Mouse (Mus musculus) B cell, adult 62 days (primary cell): ENCODE results near the gene A630073D07Rik. TPM values are rescaled to one million over a fixed set of nuclear protein-coding genes. Genes with fewer than 3 reads are reported as not detected.

Source experiments
- total RNA-seq: library from RNA; stranded (reverse); gene quantifications from 4 replicates; pipeline ENCODE4 v1.2.4, GENCODE M21; 2023

A630073D07Rik gene
- total RNA-seq, result not detected in 4 replicates

GRCm38 (mm10) chr6:132651426-132651825 lies at the start of gene A630073D07Rik:
Gene A630073D07Rik, minus strand, starts transcription at chr6:132651526.

GRCm38 (mm10) chr6:132700907-132701306 lies 49.6 kb upstream of the A630073D07Rik start, which contains the start of gene Tas2r121:
Gene Tas2r121, minus strand, starts transcription at chr6:132701007.

GRCm38 (mm10) chr6:132656653-132657052 lies 5.3 kb upstream of the A630073D07Rik start, which contains the start of gene Tas2r120:
Gene Tas2r120, plus strand, starts transcription at chr6:132656953.

GRCm38 (mm10) chr6:132595613-132596012 lies 55.7 kb downstream of the A630073D07Rik start, which contains the start of gene Prp2:
Gene Prp2, plus strand, starts transcription at chr6:132595913.

Other genes with a start within 250 kb of the A630073D07Rik start
- not detected in 4 replicates for gene Prh1, start 81.7 kb downstream of the A630073D07Rik start, total RNA-seq
- not detected in 4 replicates for gene Prp2, start 55.6 kb downstream of the A630073D07Rik start, total RNA-seq
- gene Tas2r120, start 5.4 kb upstream of the A630073D07Rik start, total RNA-seq, result not detected in 4 replicates
- gene Tas2r121, start 49.5 kb upstream of the A630073D07Rik start, total RNA-seq, result not detected in 4 replicates
- gene Tas2r122, start 60.4 kb upstream of the A630073D07Rik start, total RNA-seq, result not detected in 4 replicates
- gene Tas2r115, start 86.5 kb upstream of the A630073D07Rik start, total RNA-seq, result not detected in 4 replicates
- not detected in 4 replicates for gene Tas2r124, start 103.2 kb upstream of the A630073D07Rik start, total RNA-seq
- gene Tas2r102, start 110.6 kb upstream of the A630073D07Rik start, total RNA-seq, result not detected in 4 replicates
- not detected in 4 replicates for gene Tas2r136, start 126.6 kb upstream of the A630073D07Rik start, total RNA-seq
- not detected in 4 replicates for gene Tas2r117, start 151.3 kb upstream of the A630073D07Rik start, total RNA-seq
- not detected in 4 replicates for gene Tas2r123, start 195.6 kb upstream of the A630073D07Rik start, total RNA-seq
- not detected in 4 replicates for gene Tas2r116, start 203.9 kb upstream of the A630073D07Rik start, total RNA-seq
- not detected in 4 replicates for gene Tas2r110, start 216.5 kb upstream of the A630073D07Rik start, total RNA-seq
- not detected in 4 replicates for gene Tas2r113, start 241.5 kb upstream of the A630073D07Rik start, total RNA-seq